Mouse (Mus musculus) small intestine, adult 2 months (tissue): ENCODE measurements at regions not wholly inside any gene's neighbourhood (a gene's known extent, or its start where the extent isn't known, plus 50 kb on each side); places are given as distances from the start of the nearest gene placed in this dataset.

Experiments used
- H3K27ac ChIP-seq: fragments of 200-500 bp; 2 replicates; pipeline ENCODE4 v1.5.1; 2012; ENCODE audit warnings: low read depth, low read length, control low read depth, inconsistent platforms; ENCODE audit not compliant: insufficient read depth
- H3K27me3 ChIP-seq: fragments of 200-500 bp; 2 replicates; pipeline ENCODE4 v1.6.1; 2012; ENCODE audit warnings: mild to moderate bottlenecking, moderate library complexity, low read length, inconsistent platforms; ENCODE audit not compliant: control insufficient read depth, insufficient read depth
- H3K36me3 ChIP-seq: fragments of 200-500 bp; 2 replicates; pipeline ENCODE4 v1.6.1; 2012; ENCODE audit warnings: mild to moderate bottlenecking, low read length, control low read depth, inconsistent platforms; ENCODE audit not compliant: control insufficient read depth, insufficient read depth
- H3K4me1 ChIP-seq: fragments of 200-500 bp; 2 replicates; pipeline ENCODE4 v1.6.1; 2012; ENCODE audit warnings: low read length, inconsistent platforms, mixed read lengths; ENCODE audit not compliant: control insufficient read depth, insufficient read depth, insufficient read length
- H3K4me3 ChIP-seq: fragments of 200-500 bp; 2 replicates; pipeline ENCODE4 v1.5.1; 2012; ENCODE audit warnings: low read depth, mild to moderate bottlenecking, control low read depth, inconsistent platforms, low read length, moderate library complexity
- CTCF ChIP-seq: fragments of 200-500 bp; IDR thresholded peaks from 2 replicates; pipeline ENCODE4 v1.5.1; 2012; ENCODE audit warnings: low read depth, mild to moderate bottlenecking, control low read depth, inconsistent platforms, low read length, moderate library complexity, mixed read lengths; ENCODE audit not compliant: insufficient replicate concordance, insufficient read length; ENCODE audit errors: extremely low read depth
- POLR2A ChIP-seq: fragments of 200-500 bp; IDR thresholded peaks from 2 replicates; pipeline ENCODE4 v1.6.1; 2012; ENCODE audit warnings: low read depth, mild to moderate bottlenecking, control low read depth, inconsistent platforms, low read length, moderate library complexity
- WGBS: fragments of 180-500 bp; shearing (Covaris S2); methylation state at CpG from one replicate; pipeline ENCODE4 v1.1.7; 2018; 5-methylcytosine and 5-hydroxymethylcytosine counted together

- TF ChIP-seq POLR2A (no peak), CTCF (no peak)
- Histone ChIP-seq H3K4me3 (no peak overlapping the region), H3K27me3 (no peaks in the 10 kb centered on the region), H3K27ac (no peak overlapping the region), H3K36me3 (no peaks in the 10 kb centered on the region), H3K4me1 (no peaks in the 10 kb centered on the region)
- WGBS = 90% methylated on average over 1 of the region's 1 CpGs
These were observed 457.6 kb downstream of the Pros1 start for GRCm38 (mm10) chr16:63311676-63312075.

- TF ChIP-seq CTCF (no peak), POLR2A (no peak)
- no peaks in the 10 kb centered on the region for H3K27me3 ChIP-seq
- no peaks in the 10 kb centered on the region for H3K4me1 ChIP-seq
- WGBS = 76% methylated on average over 1 of the region's 1 CpGs
- H3K36me3 ChIP-seq = no peaks in the 10 kb centered on the region
- H3K27ac ChIP-seq = no peak overlapping the region
- no peak overlapping the region for H3K4me3 ChIP-seq
These were observed 459.4 kb downstream of the Pros1 start for GRCm38 (mm10) chr16:63313544-63313943.

- Histone ChIP-seq H3K27me3 (no peaks in the 10 kb centered on the region), H3K4me3 (no peak overlapping the region), H3K27ac (no peak overlapping the region), H3K36me3 (no peaks in the 10 kb centered on the region), H3K4me1 (no peaks in the 10 kb centered on the region)
- 34% methylated on average over 5 of the region's 5 CpGs for WGBS
- TF ChIP-seq CTCF (no peak), POLR2A (no peak)
These were observed 465.5 kb downstream of the Pros1 start for GRCm38 (mm10) chr16:63319602-63320001.

- Histone ChIP-seq H3K27ac (no peak overlapping the region), H3K4me1 (no peaks in the 10 kb centered on the region), H3K36me3 (no peaks in the 10 kb centered on the region), H3K27me3 (no peaks in the 10 kb centered on the region), H3K4me3 (no peak overlapping the region)
- no peak for TF ChIP-seq POLR2A
- no peak for TF ChIP-seq CTCF
- 85% methylated on average over 6 of the region's 6 CpGs for WGBS
These were observed 497.5 kb downstream of the Pros1 start for GRCm38 (mm10) chr16:63351511-63352125.

- H3K4me3 ChIP-seq = no peak overlapping the region
- H3K27me3 ChIP-seq = no peaks in the 10 kb centered on the region
- WGBS = 84% methylated on average over 5 of the region's 5 CpGs
- no peaks in the 10 kb centered on the region for H3K4me1 ChIP-seq
- no peak overlapping the region for H3K27ac ChIP-seq
- H3K36me3 ChIP-seq = no peaks in the 10 kb centered on the region
- TF ChIP-seq POLR2A (no peak), CTCF (no peak)
These were observed 494.1 kb downstream of the Epha3 start for GRCm38 (mm10) chr16:63369868-63370267.

- Histone ChIP-seq H3K4me3 (no peak overlapping the region), H3K36me3 (no peaks in the 10 kb centered on the region), H3K4me1 (no peaks in the 10 kb centered on the region), H3K27ac (no peak overlapping the region), H3K27me3 (no peaks in the 10 kb centered on the region)
- WGBS = 73% methylated on average over 5 of the region's 5 CpGs
- TF ChIP-seq CTCF = no peak
- no peak for TF ChIP-seq POLR2A
These were observed 492.7 kb downstream of the Epha3 start for GRCm38 (mm10) chr16:63371275-63371674.

- Histone ChIP-seq H3K27ac (no peak overlapping the region), H3K4me3 (no peak overlapping the region), H3K36me3 (no peaks in the 10 kb centered on the region), H3K4me1 (no peaks in the 10 kb centered on the region), H3K27me3 (no peaks in the 10 kb centered on the region)
- 96% methylated on average over 1 of the region's 1 CpGs for WGBS
- TF ChIP-seq CTCF = no peak
- no peak for TF ChIP-seq POLR2A
These were observed 459.0 kb downstream of the Epha3 start for GRCm38 (mm10) chr16:63404976-63405375.
